Mouse (Mus musculus): ENCODE results near the gene Mipol1. TPM values are rescaled to one million over a fixed set of nuclear protein-coding genes. Genes with fewer than 3 reads are reported as not detected.

Gene Mipol1
- 5.2 and 5.6 TPM in 2 replicates for polyA plus RNA-seq (2015; fragmentation: Nextera tagmentation; extraction: Ambion mirVana)

DNA sequence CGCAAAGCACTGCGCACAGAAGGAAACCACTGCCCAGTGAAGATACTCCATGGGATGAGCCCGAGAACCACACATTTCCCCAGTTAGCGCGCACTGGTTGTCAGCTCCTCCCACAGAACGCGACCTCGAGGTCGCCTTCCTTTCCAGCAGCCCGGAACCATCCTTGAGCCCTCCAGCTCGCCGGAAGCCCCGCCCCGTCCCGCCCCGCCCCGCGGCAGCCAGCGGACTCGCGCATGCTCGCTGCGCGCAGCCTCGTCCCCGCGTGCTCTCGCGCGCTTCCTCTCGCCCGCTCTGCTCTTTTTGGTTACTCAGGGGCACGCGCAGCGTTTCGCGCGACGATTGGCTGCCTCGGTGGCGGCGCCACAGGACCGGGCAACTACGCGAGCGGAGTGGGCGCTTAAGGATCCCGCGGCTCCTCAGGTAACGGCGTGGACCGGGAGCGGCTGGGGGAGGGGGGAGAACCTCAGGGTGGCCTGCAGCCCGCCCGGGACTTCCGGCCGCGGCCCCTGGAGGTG lies at the start of gene Mipol1, which contains the start of gene Prps1l3:
Mipol1 (plus strand) TSS at position 236 of the 515 bp plus-strand sequence.
Prps1l3 (plus strand) TSS at position 221 of the 515 bp plus-strand sequence.
- H3K36me3 ChIP-seq (ENCODE audit: control insufficient read depth, insufficient read depth, low read length), result no peaks in the 10 kb centered on the region
- H3K27ac ChIP-seq (ENCODE audit: low read depth, low read length), result peak within 1 kb of the TSS; percentile 79
- H3K27me3 ChIP-seq (replicated peaks; ENCODE audit: control insufficient read depth, insufficient read depth, low read length), result no peaks in the 10 kb centered on the region
- peak within 1 kb of the TSS; percentile 59 for H3K4me2 ChIP-seq (ENCODE audit: low read length)
- peaks cover 3% of the 10 kb centered on the region; the same call in 1 of the 2 replicates for H3K4me1 ChIP-seq (ENCODE audit: control insufficient read depth, insufficient read depth, low read depth, low read length)
- H3K9me3 ChIP-seq (ENCODE audit: control insufficient read depth, low read length), result no peaks in the 10 kb centered on the region
- H3K4me3 ChIP-seq (ENCODE audit: low read length), result peak within 1 kb of the TSS; percentile 74
- peak; percentile 99 for ATAC-seq
- peak within 1 kb of the TSS; percentile 80 for H3K9ac ChIP-seq (ENCODE audit: low read depth, low read length)
- WGBS, result under 1% methylated on average over 57 of the region's 58 CpGs

DNA sequence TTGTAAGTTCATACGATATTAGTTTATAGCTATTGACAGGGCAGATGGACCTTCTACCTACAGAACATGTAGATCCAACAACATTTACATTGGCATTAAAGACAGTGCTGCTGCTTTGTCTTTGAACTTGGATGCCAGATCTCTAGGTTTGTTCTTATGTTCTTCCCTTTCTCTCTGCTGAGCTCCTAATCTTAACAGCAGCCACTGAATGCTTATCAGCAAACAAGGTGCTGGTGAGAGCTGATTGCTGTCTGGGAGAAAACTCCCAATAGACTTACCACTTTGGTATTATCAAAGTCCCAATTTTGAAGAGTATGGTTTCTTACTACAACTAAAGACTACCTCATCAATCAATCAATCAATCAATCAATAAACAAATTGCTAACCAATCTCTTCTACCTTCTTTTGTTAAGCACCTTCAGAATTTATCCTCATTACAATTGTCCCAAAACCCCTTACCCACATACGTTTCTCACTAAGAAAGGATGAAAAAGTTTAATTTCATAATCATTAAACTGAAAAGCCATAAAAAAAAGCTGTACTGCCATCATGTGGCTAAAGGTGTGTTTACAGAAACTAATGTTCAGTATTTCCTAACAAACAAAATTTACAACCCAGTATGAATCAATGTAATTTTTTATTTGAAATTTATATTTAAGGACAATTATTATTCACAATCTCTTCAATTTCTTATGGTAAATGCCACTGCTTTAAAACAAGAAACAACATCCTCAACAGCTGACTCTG lies 45.7 kb upstream of the Mipol1 start:
- Histone ChIP-seq H3K4me3 (ENCODE audit: low read length) (no peak overlapping the region), H3K27ac (ENCODE audit: low read depth, low read length) (no peak overlapping the region), H3K4me2 (ENCODE audit: low read length) (no peak overlapping the region), H3K9me3 (ENCODE audit: control insufficient read depth, low read length) (no peaks in the 10 kb centered on the region), H3K36me3 (ENCODE audit: control insufficient read depth, insufficient read depth, low read length) (no peaks in the 10 kb centered on the region), H3K4me1 (ENCODE audit: control insufficient read depth, insufficient read depth, low read depth, low read length) (no peaks in the 10 kb centered on the region), H3K9ac (ENCODE audit: low read depth, low read length) (no peak overlapping the region), H3K27me3 (replicated peaks; ENCODE audit: control insufficient read depth, insufficient read depth, low read length) (no peaks in the 10 kb centered on the region)
- 59% methylated on average over 2 of the region's 2 CpGs for WGBS
- ATAC-seq, result no peak

DNA sequence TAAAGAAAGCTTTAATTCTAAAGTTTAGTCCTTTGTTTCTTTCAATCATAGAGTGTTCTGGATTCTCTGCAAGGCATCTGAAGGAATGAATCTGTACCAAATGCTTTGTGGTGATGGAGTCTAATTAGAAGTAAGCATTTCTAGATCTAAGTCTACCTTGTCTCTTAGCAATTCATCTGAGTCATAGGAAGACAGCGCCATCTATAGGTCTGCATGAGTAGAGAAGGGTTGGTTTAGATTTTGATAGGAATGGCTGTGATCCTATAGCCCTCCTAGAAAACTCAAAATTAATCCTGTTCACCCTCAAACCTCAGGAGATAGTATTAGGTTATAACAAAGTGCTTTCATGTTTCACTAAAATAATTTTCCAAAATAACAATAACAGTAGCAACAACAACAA lies 44.8 kb upstream of the Mipol1 start:
- Histone ChIP-seq H3K9ac (ENCODE audit: low read depth, low read length) (no peak overlapping the region), H3K9me3 (ENCODE audit: control insufficient read depth, low read length) (no peaks in the 10 kb centered on the region), H3K36me3 (ENCODE audit: control insufficient read depth, insufficient read depth, low read length) (no peaks in the 10 kb centered on the region), H3K4me3 (ENCODE audit: low read length) (no peak overlapping the region), H3K4me2 (ENCODE audit: low read length) (no peak overlapping the region), H3K27ac (ENCODE audit: low read depth, low read length) (no peak overlapping the region), H3K27me3 (replicated peaks; ENCODE audit: control insufficient read depth, insufficient read depth, low read length) (no peaks in the 10 kb centered on the region), H3K4me1 (ENCODE audit: control insufficient read depth, insufficient read depth, low read depth, low read length) (no peaks in the 10 kb centered on the region)
- ATAC-seq, result no peak
- 0% methylated on average over 1 of the region's 1 CpGs for WGBS

DNA sequence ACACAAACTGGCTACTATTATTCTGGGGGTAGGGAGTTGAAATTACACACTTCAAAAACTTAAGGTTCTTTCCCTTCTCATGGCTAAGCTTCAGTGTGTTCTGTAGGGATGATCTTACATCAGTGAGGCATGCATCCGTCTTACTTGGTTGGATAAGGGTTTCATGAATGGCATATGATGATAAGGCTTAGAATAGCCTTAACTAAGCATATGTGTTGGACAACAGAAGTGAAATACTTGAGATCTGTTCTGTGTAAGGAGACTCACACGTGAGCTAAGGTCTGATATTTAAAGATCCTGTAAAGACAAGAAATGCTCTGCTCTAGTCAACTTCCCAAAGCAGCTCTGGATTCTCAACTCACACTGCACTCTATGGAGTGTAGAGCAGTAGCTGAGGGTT lies 44.1 kb upstream of the Mipol1 start:
- Histone ChIP-seq H3K4me1 (ENCODE audit: control insufficient read depth, insufficient read depth, low read depth, low read length) (no peaks in the 10 kb centered on the region), H3K27me3 (replicated peaks; ENCODE audit: control insufficient read depth, insufficient read depth, low read length) (no peaks in the 10 kb centered on the region), H3K9ac (ENCODE audit: low read depth, low read length) (no peak overlapping the region), H3K27ac (ENCODE audit: low read depth, low read length) (no peak overlapping the region), H3K4me2 (ENCODE audit: low read length) (no peak overlapping the region), H3K9me3 (ENCODE audit: control insufficient read depth, low read length) (no peaks in the 10 kb centered on the region), H3K36me3 (ENCODE audit: control insufficient read depth, insufficient read depth, low read length) (no peaks in the 10 kb centered on the region), H3K4me3 (ENCODE audit: low read length) (no peak overlapping the region)
- no peak for ATAC-seq
- 67% methylated on average over 2 of the region's 2 CpGs for WGBS

DNA sequence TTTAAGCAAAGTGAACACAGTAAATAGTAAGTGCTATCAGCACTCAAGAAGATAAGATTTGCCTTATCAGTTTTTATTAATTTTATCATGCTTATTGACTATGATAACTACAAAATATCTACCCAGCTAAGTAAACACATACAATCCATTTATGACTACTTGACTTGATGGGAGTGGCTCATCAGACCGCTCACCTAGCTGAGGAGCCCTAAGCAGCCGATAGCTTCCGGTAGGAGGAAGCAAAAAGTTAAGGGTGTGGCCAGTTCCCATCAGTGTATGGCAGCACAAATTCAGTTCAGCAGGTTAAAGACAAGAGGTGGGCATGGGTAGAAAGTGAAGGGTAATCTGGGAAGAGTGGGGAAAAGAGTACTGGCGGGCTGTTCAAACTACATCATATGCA lies 43.2 kb upstream of the Mipol1 start:
- Histone ChIP-seq H3K4me2 (ENCODE audit: low read length) (no peak overlapping the region), H3K9me3 (ENCODE audit: control insufficient read depth, low read length) (no peaks in the 10 kb centered on the region), H3K36me3 (ENCODE audit: control insufficient read depth, insufficient read depth, low read length) (no peaks in the 10 kb centered on the region), H3K4me1 (ENCODE audit: control insufficient read depth, insufficient read depth, low read depth, low read length) (no peaks in the 10 kb centered on the region), H3K4me3 (ENCODE audit: low read length) (no peak overlapping the region), H3K9ac (ENCODE audit: low read depth, low read length) (no peak overlapping the region), H3K27me3 (replicated peaks; ENCODE audit: control insufficient read depth, insufficient read depth, low read length) (no peaks in the 10 kb centered on the region), H3K27ac (ENCODE audit: low read depth, low read length) (no peak overlapping the region)
- ATAC-seq, result no peak
- 91% methylated on average over 4 of the region's 4 CpGs for WGBS

DNA sequence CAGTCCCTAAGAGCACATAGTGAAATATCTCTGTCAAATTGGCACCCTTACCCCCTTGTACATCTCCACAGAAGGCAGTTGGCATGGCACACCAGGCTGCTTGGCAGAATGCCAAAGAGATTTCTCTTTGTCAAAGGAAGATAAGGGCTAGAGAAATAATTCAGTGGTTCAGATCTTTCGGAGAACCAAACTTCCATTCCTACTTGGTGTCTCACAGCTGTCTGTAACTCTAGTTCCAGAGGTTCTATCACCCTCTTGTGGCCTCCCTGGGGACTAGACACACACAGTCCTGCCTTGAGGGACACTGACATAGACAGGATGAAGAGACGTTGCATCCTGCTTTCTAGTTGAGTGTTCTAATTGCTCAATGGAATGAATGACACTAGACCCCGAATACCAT lies 35.6 kb upstream of the Mipol1 start:
- ATAC-seq, result no peak
- WGBS, result 36% methylated on average over 3 of the region's 3 CpGs

DNA sequence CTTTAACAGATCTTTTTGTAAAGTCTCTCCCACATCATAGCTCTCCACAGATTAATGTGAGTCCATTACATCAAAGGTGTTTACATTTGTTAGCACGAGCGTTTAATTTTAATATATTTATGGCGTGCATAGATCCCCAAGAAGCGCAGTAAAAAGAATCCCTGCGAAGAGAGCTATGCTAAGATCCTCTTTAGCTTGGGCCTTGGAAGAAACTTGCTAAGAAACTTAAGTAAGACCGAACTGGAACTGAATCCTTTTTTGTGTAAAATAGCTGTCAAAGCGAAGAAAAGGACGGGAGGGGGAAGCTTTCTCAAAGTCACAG lies 34.0 kb upstream of the Mipol1 start:
- Histone ChIP-seq H3K9me3 (ENCODE audit: control insufficient read depth, low read length) (no peaks in the 10 kb centered on the region), H3K27ac (ENCODE audit: low read depth, low read length) (no peak overlapping the region), H3K9ac (ENCODE audit: low read depth, low read length) (peak overlapping the region; percentile 64), H3K36me3 (ENCODE audit: control insufficient read depth, insufficient read depth, low read length) (no peaks in the 10 kb centered on the region), H3K4me1 (ENCODE audit: control insufficient read depth, insufficient read depth, low read depth, low read length) (peaks cover 3% of the 10 kb centered on the region), H3K4me2 (ENCODE audit: low read length) (peak overlapping the region; percentile 93), H3K4me3 (ENCODE audit: low read length) (peak overlapping the region; percentile 54), H3K27me3 (replicated peaks; ENCODE audit: control insufficient read depth, insufficient read depth, low read length) (peaks cover 13% of the 10 kb centered on the region)
- no peak for ATAC-seq
- 8% methylated on average over 8 of the region's 8 CpGs for WGBS

More for the DNA sequence above, 35.6 kb upstream of the Mipol1 start:
- Histone ChIP-seq H3K4me3 (ENCODE audit: low read length) (no peak overlapping the region), H3K27ac (ENCODE audit: low read depth, low read length) (no peak overlapping the region), H3K36me3 (ENCODE audit: control insufficient read depth, insufficient read depth, low read length) (no peaks in the 10 kb centered on the region), H3K27me3 (replicated peaks; ENCODE audit: control insufficient read depth, insufficient read depth, low read length) (peaks cover 13% of the 10 kb centered on the region), H3K4me1 (ENCODE audit: control insufficient read depth, insufficient read depth, low read depth, low read length) (peaks cover 3% of the 10 kb centered on the region), H3K9ac (ENCODE audit: low read depth, low read length) (no peak overlapping the region), H3K4me2 (ENCODE audit: low read length) (no peak overlapping the region), H3K9me3 (ENCODE audit: control insufficient read depth, low read length) (no peaks in the 10 kb centered on the region)

DNA sequence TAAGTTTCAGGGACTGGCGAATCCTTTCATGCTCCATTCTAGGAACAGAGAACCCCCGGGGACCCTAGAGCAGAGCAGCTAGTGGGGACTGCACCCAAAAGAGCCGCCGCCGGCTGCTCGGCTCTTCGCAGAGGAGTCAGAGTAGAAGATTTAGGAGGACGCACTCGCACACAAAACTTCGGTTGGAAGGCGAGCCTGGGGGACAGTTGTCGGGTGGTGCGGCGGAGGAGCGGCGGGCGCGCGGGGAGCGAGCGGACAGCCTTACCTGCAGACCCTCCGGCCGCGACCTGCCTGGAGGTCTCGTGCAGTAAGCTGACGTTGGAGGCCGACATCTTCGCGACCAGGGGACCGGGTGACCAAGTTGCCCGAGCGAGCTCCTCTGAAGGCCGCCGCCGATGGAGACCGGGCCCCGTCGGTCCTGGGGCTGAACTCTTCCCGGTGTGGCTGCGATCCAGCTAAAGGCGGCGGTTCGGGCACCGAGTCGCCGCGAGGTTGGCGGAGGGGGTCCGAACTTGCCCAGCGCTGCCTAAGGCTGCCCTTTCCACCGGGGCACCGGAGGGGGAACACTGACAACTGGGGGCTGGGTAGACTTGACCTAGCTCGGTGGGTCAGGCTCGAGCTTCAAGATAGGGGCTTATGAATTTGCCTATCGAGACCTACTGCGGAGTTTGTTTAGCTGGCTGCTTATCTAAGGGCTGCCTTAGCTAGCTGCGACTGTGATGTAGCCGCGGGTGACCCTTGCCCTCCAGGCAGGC lies 33.4 kb upstream of the Mipol1 start:
- peaks cover 3% of the 10 kb centered on the region for H3K4me1 ChIP-seq (ENCODE audit: control insufficient read depth, insufficient read depth, low read depth, low read length)
- no peaks in the 10 kb centered on the region for H3K36me3 ChIP-seq (ENCODE audit: control insufficient read depth, insufficient read depth, low read length)
- H3K9ac ChIP-seq (ENCODE audit: low read depth, low read length), result peak overlapping the region; percentile 64
- H3K4me2 ChIP-seq (ENCODE audit: low read length), result peak overlapping the region; percentile 93
- no peaks in the 10 kb centered on the region for H3K9me3 ChIP-seq (ENCODE audit: control insufficient read depth, low read length)
- ATAC-seq, result peak; percentile 63
- no peak overlapping the region for H3K27ac ChIP-seq (ENCODE audit: low read depth, low read length)
- H3K27me3 ChIP-seq (replicated peaks; ENCODE audit: control insufficient read depth, insufficient read depth, low read length), result peaks cover 13% of the 10 kb centered on the region
- H3K4me3 ChIP-seq (ENCODE audit: low read length), result peak overlapping the region; percentile 54
- WGBS, result 2% methylated on average over 45 of the region's 59 CpGs

DNA sequence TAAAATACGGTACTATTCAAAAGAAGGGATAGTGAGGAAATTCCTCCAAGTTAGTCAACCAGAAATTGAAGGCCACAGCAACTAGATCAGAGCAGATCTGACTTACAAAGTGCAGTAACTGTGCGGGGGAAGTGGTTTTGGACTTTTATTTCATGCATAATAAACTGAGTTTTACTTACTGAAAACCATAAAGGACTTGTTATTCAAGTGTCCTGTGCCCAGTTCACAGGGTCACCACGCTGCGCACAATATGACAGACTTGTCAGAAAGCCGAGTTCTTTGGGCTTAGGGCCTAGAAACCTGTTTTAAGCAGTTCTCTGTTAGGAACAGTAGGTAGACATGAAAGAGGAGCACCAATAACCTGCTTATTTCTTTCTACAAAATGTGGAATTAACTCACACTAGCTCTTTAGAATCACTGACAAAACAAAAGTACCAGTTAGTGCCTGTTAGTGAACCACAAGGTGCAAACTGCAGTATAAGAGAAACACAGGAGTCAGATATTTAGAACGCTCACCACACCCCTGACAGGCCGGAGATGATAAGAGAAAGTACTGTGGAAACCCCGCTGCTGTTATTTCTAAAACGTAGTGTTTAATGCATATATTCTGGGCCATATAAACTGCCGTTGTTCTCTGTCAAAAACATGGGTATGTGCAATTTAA lies 32.7 kb upstream of the Mipol1 start, which contains the start of gene Slc25a21:
Slc25a21 (minus strand) TSS at position 110 of the 664 bp plus-strand sequence.
- ATAC-seq, result no peak
- WGBS, result 61% methylated on average over 10 of the region's 10 CpGs
- Histone ChIP-seq H3K27me3 (replicated peaks; ENCODE audit: control insufficient read depth, insufficient read depth, low read length) (peaks cover 13% of the 10 kb centered on the region), H3K36me3 (ENCODE audit: control insufficient read depth, insufficient read depth, low read length) (no peaks in the 10 kb centered on the region), H3K27ac (ENCODE audit: low read depth, low read length) (no peak within 1 kb of the TSS), H3K4me2 (ENCODE audit: low read length) (peak within 1 kb of the TSS; percentile 93), H3K4me1 (ENCODE audit: control insufficient read depth, insufficient read depth, low read depth, low read length) (peaks cover 3% of the 10 kb centered on the region), H3K9me3 (ENCODE audit: control insufficient read depth, low read length) (no peaks in the 10 kb centered on the region), H3K9ac (ENCODE audit: low read depth, low read length) (peak within 1 kb of the TSS; percentile 64), H3K4me3 (ENCODE audit: low read length) (peak within 1 kb of the TSS; percentile 54)

All from hindbrain, embryonic 16.5 days (tissue).